Mouse (Mus musculus) olfactory bulb, adult 2 months (tissue): ENCODE results near the gene Rab8b. TPM values are rescaled to one million over a fixed set of nuclear protein-coding genes. Genes with fewer than 3 reads are reported as not detected.
A peak's percentile ranks its signal among the peaks of the same experiment; 100 is the strongest.

Experiments
- H3K27ac ChIP-seq: fragments of 200-500 bp; 2 replicates; pipeline ENCODE4 v1.5.1; 2012; ENCODE audit warnings: low read depth, low read length; ENCODE audit not compliant: insufficient read depth
- H3K4me1 ChIP-seq: fragments of 200-500 bp; 2 replicates; pipeline ENCODE4 v1.6.1; 2012; ENCODE audit warnings: low read length; ENCODE audit not compliant: control insufficient read depth, insufficient read depth
- H3K4me3 ChIP-seq: fragments of 200-500 bp; 2 replicates; pipeline ENCODE4 v1.5.1; 2012; ENCODE audit warnings: mild to moderate bottlenecking, low read depth, low read length, moderate library complexity; ENCODE audit not compliant: insufficient read depth
- CTCF ChIP-seq: fragments of 200-500 bp; IDR thresholded peaks from 2 replicates; pipeline ENCODE4 v1.5.1; 2012; ENCODE audit warnings: low read depth, mild to moderate bottlenecking, low read length, moderate library complexity; ENCODE audit not compliant: insufficient read depth
- POLR2A ChIP-seq: fragments of 200-500 bp; IDR thresholded peaks from 2 replicates; pipeline ENCODE4 v1.6.1; 2012; ENCODE audit warnings: mild to moderate bottlenecking, low read depth, low read length, moderate library complexity; ENCODE audit not compliant: insufficient read depth
- WGBS: fragments of 180-500 bp; shearing (Covaris S2); methylation state at CpG from one replicate; pipeline ENCODE4 v1.1.7; 2018; 5-methylcytosine and 5-hydroxymethylcytosine counted together
- polyA plus RNA-seq: library from polyadenylated mRNA; stranded (reverse); fragments of >200 nt; gene quantifications from 2 replicates; pipeline ENCODE4 v1.2.4, GENCODE M21; 2012; ENCODE audit warnings: low replicate concordance; ENCODE audit not compliant: missing spikeins, insufficient read depth, insufficient read length

Rab8b gene
- polyA plus RNA-seq, 1 experiment: not detected

- H3K4me3 ChIP-seq: no peak overlapping the region
- TF ChIP-seq CTCF: no peak
- no peak for TF ChIP-seq POLR2A
- H3K27ac ChIP-seq: no peak overlapping the region
- WGBS: 76% methylated on average over 10 of the region's 10 CpGs
- no peaks in the 10 kb centered on the region for H3K4me1 ChIP-seq
Observed at GRCm38 (mm10) chr9:66872015-66872727, 47.3 kb downstream of the Rab8b start.

DNA sequence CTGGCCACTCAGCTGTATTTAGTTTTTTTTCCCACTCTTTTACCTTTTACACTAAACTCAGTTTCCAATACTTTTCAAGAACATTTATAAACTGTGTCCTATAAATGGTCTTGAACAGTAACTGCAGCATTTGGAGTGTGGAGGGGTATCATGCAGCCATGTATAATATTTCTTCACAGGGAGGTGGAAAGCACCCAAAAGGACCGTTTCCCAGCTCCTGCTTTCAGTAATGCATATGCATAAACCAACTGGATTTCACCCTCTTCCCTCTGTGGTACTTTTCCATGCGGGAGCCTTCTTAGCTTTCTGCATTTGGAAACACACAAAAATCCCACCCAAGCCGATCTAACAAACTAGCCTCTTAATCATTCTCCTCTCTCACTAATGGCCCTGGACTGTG is 54.8 kb downstream of the Rab8b start:
- WGBS: 53% methylated on average over 3 of the region's 3 CpGs
- TF ChIP-seq CTCF (no peak), POLR2A (no peak)
- no peak overlapping the region for H3K27ac ChIP-seq

GRCm38 (mm10) chr9:66863456-66863855 is 56.0 kb downstream of the Rab8b start:
- Histone ChIP-seq H3K4me3 (no peak overlapping the region), H3K27ac (0 out of 2 replicates have a peak overlapping the region, but pooled peaks have one; percentile 26), H3K4me1 (peaks cover 5% of the 10 kb centered on the region; the same call in 1 of the 2 replicates)
- WGBS: 52% methylated on average over 3 of the region's 3 CpGs
- no peak for TF ChIP-seq CTCF
- TF ChIP-seq POLR2A: no peak

More for the DNA sequence above, 54.8 kb downstream of the Rab8b start:
- Histone ChIP-seq H3K4me1 (peaks cover 5% of the 10 kb centered on the region; the same call in 1 of the 2 replicates), H3K4me3 (no peak overlapping the region)

DNA sequence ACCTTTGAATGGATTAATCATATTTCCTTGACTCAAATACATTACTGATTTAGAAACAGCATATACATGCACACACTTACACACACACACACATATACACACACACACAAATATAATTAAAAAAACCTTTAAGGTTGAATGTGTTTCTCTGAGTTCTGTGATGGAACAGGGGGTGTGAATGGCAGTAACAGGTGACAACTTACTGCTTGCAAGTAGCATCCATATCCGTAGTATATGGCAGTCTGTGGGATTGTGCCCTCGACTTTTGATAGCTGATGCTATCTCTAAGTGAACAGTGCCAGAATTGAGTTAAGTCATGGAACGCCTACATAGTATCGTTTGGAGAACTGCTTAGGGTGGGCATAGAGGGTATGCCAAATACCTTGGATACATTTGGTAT is 57.3 kb downstream of the Rab8b start:
- Histone ChIP-seq H3K4me3 (no peak overlapping the region), H3K4me1 (peaks cover 5% of the 10 kb centered on the region; the same call in 1 of the 2 replicates), H3K27ac (no peak overlapping the region)
- TF ChIP-seq POLR2A: no peak
- TF ChIP-seq CTCF: no peak
- 93% methylated on average over 4 of the region's 4 CpGs for WGBS

GRCm38 (mm10) chr9:66861104-66861767 is 58.3 kb downstream of the Rab8b start:
- no peak overlapping the region for H3K4me3 ChIP-seq
- 26% methylated on average over 5 of the region's 5 CpGs for WGBS
- peaks cover 5% of the 10 kb centered on the region; the same call in 1 of the 2 replicates for H3K4me1 ChIP-seq
- peak overlapping the region; percentile 41; the same call in 1 of the 2 replicates for H3K27ac ChIP-seq
- TF ChIP-seq POLR2A (no peak), CTCF (no peak)

DNA sequence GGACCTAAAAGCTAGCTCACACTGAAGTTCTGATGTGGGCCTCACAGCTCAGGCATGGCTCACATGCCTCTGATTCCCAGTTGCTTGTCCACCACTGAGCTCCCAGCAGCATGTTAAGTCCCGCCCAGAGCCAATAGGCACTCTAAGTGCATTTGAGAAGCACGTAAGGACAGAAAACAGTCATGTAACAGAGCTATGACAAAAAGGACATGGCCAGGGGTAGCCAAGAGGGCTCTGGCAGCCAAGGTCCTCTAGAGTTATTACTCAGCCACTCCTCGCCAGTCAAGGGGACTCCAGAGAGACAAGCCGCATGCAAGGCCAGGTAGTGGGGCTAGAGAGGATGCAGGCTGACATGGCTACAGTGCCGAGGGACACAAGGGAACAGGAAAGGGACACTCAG is 60.0 kb downstream of the Rab8b start:
- H3K27ac ChIP-seq: no peak overlapping the region
- H3K4me3 ChIP-seq: no peak overlapping the region
- peaks cover 5% of the 10 kb centered on the region; the same call in 1 of the 2 replicates for H3K4me1 ChIP-seq
- TF ChIP-seq POLR2A (no peak), CTCF (no peak)
- 94% methylated on average over 5 of the region's 5 CpGs for WGBS

DNA sequence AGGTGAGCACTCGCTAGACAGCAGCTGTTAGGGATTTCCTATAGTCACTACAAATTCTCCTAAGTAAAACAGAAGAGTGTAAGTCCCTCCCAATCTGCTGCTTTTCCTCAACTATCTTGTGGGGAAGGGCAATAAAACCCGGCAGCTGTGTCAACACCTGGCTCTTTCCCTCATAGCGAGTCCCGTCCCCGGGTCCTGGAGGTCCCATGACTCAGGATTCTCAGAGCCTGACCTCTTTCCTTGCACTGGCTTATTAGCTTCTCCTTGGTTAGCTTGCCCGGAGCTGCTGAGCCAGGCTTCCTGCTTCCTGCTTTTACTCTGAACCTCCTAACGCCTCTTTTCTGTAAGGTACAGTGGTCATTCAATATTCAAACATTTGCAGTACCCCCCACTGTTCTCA is 63.6 kb downstream of the Rab8b start:
- no peak overlapping the region for H3K27ac ChIP-seq
- peaks cover 1% of the 10 kb centered on the region; the same call in 1 of the 2 replicates for H3K4me1 ChIP-seq
- no peak overlapping the region for H3K4me3 ChIP-seq
- WGBS: 77% methylated on average over 7 of the region's 7 CpGs
- TF ChIP-seq CTCF (no peak), POLR2A (no peak)

GRCm38 (mm10) chr9:66852592-66852991 is 66.9 kb downstream of the Rab8b start:
- 60% methylated on average over 6 of the region's 6 CpGs for WGBS
- no peak for TF ChIP-seq CTCF
- no peak for TF ChIP-seq POLR2A
- Histone ChIP-seq H3K4me1 (no peaks in the 10 kb centered on the region), H3K27ac (no peak overlapping the region), H3K4me3 (no peak overlapping the region)

- 95% methylated on average over 5 of the region's 5 CpGs for WGBS
- no peak for TF ChIP-seq CTCF
- TF ChIP-seq POLR2A: no peak
- H3K27ac ChIP-seq: no peak overlapping the region
Observed at GRCm38 (mm10) chr9:66850966-66851365, 68.5 kb downstream of the Rab8b start.

More at GRCm38 (mm10) chr9:66850966-66851365, 68.5 kb downstream of the Rab8b start:
- H3K4me3 ChIP-seq: no peak overlapping the region
- no peaks in the 10 kb centered on the region for H3K4me1 ChIP-seq
